Mouse (Mus musculus) kidney, postnatal 0 days (tissue): ENCODE measurements around the gene Parg. TPM values are rescaled to one million over a fixed set of nuclear protein-coding genes. Genes with fewer than 3 reads are reported as not detected.

ENCODE experiments used
- ATAC-seq: fragments of 200-750 bp; cut with Nextera tagmentation; replicated peaks from 2 replicates; pipeline ENCODE4 v1.8.0; 2017; ENCODE audit warnings: low read depth, moderate number of reproducible peaks, moderate TSS enrichment, moderate library complexity; ENCODE audit not compliant: low FRiP score
- DNase-seq: peaks from one replicate; pipeline ENCODE4 v3.0.0-alpha.2; 2016; ENCODE audit warnings: low spot score
- H3K27ac ChIP-seq: fragments of 300-500 bp; sonication (generic); 2 replicates; pipeline ENCODE4 v1.5.1; 2014; ENCODE audit warnings: mild to moderate bottlenecking
- H3K27me3 ChIP-seq: fragments of 300-500 bp; sonication (generic); 2 replicates; pipeline ENCODE4 v1.6.1; 2014; ENCODE audit warnings: low read length, mixed read lengths; ENCODE audit not compliant: insufficient read depth
- H3K36me3 ChIP-seq: fragments of 300-500 bp; sonication (generic); 2 replicates; pipeline ENCODE4 v1.6.1; 2014; ENCODE audit warnings: low read length, mixed read lengths; ENCODE audit not compliant: insufficient read depth
- H3K4me1 ChIP-seq: fragments of 300-500 bp; sonication (generic); replicated peaks from 2 replicates; pipeline ENCODE4 v1.6.1; 2014; ENCODE audit warnings: antibody characterized with exemption, low read length, mixed read lengths; ENCODE audit not compliant: insufficient read depth
- H3K4me2 ChIP-seq: fragments of 300-500 bp; sonication (generic); 2 replicates; pipeline ENCODE4 v1.6.1; 2014; ENCODE audit warnings: mild to moderate bottlenecking, low read length, moderate library complexity, mixed read lengths
- H3K4me3 ChIP-seq: fragments of 300-500 bp; sonication (generic); replicated peaks from 2 replicates; pipeline ENCODE4 v1.5.1; 2014; ENCODE audit warnings: low read depth, low read length
- H3K9ac ChIP-seq: fragments of 300-500 bp; sonication (generic); 2 replicates; pipeline ENCODE4 v1.6.1; 2014; ENCODE audit warnings: low read depth, low read length
- H3K9me3 ChIP-seq: fragments of 300-500 bp; sonication (generic); replicated peaks from 2 replicates; pipeline ENCODE4 v1.6.1; 2016; ENCODE audit warnings: low read length, inconsistent platforms, mixed read lengths
- CTCF ChIP-seq: IDR thresholded peaks from 2 replicates; pipeline ENCODE4 v1.5.1; 2016; ENCODE audit warnings: antibody characterized with exemption, low read depth, mild to moderate bottlenecking, moderate library complexity
- WGBS: fragments of 180-500 bp; shearing (Covaris S2); extraction: QIAGEN DNeasy Blood & Tissue Kit; methylation state at CpG from one replicate; pipeline ENCODE4 v1.1.7; 2014; 5-methylcytosine and 5-hydroxymethylcytosine counted together
- polyA plus RNA-seq: library from polyadenylated mRNA; unstranded; fragments of >200 nt; fragmentation: Nextera tagmentation; extraction: Ambion mirVana; gene quantifications from 2 replicates; pipeline ENCODE4 v1.2.1, GENCODE M21; 2015

Gene Parg
- 33.3 and 34.8 TPM in 2 replicates for polyA plus RNA-seq

- WGBS: under 1% methylated on average over 57 of the region's 77 CpGs
- Histone ChIP-seq H3K27ac (peak within 1 kb of the TSS; percentile 78), H3K9ac (peak within 1 kb of the TSS; percentile 96), H3K4me3 (peak within 1 kb of the TSS; percentile 99), H3K9me3 (no peaks in the 10 kb centered on the region), H3K4me2 (peak within 1 kb of the TSS; percentile 84), H3K36me3 (peaks cover 7% of the 10 kb centered on the region), H3K4me1 (peaks cover 19% of the 10 kb centered on the region), H3K27me3 (no peaks in the 10 kb centered on the region)
- ATAC-seq (peak; percentile 92), DNase-seq (peak; percentile 93)
- TF ChIP-seq CTCF: no peak
These were observed at the start of gene Parg, which contains the start of gene Timm23 for GRCm38 (mm10) chr14:32201791-32202451. Gene Parg, plus strand, starts transcription at chr14:32201949. Gene Timm23, minus strand, starts transcription at chr14:32201898.

GRCm38 (mm10) chr14:32152243-32152965 is 49.3 kb upstream of the Parg start:
- H3K9ac ChIP-seq: no peak overlapping the region
- no peaks in the 10 kb centered on the region for H3K27me3 ChIP-seq
- H3K4me3 ChIP-seq: no peak overlapping the region
- H3K4me1 ChIP-seq: no peaks in the 10 kb centered on the region
- no peaks in the 10 kb centered on the region for H3K36me3 ChIP-seq
- WGBS: 85% methylated on average over 18 of the region's 18 CpGs
- no peak for ATAC-seq
- H3K9me3 ChIP-seq: no peaks in the 10 kb centered on the region
- no peak for TF ChIP-seq CTCF
- H3K27ac ChIP-seq: no peak overlapping the region
- DNase-seq: no peak
- no peak overlapping the region for H3K4me2 ChIP-seq

- no peak for DNase-seq
- no peak for TF ChIP-seq CTCF
- Histone ChIP-seq H3K9ac (no peak overlapping the region), H3K4me1 (no peaks in the 10 kb centered on the region), H3K27me3 (no peaks in the 10 kb centered on the region), H3K4me3 (no peak overlapping the region), H3K27ac (no peak overlapping the region), H3K36me3 (no peaks in the 10 kb centered on the region), H3K4me2 (no peak overlapping the region), H3K9me3 (no peaks in the 10 kb centered on the region)
- WGBS: 95% methylated on average over 2 of the region's 2 CpGs
- ATAC-seq: no peak
These were observed 48.6 kb upstream of the Parg start for GRCm38 (mm10) chr14:32153156-32153555.

- Histone ChIP-seq H3K4me1 (no peaks in the 10 kb centered on the region), H3K4me2 (no peak overlapping the region), H3K27ac (no peak overlapping the region), H3K27me3 (no peaks in the 10 kb centered on the region), H3K4me3 (no peak overlapping the region), H3K36me3 (no peaks in the 10 kb centered on the region), H3K9ac (no peak overlapping the region), H3K9me3 (no peaks in the 10 kb centered on the region)
- no peak for TF ChIP-seq CTCF
- ATAC-seq (no peak), DNase-seq (no peak)
- WGBS: 86% methylated on average over 6 of the region's 6 CpGs
These were observed 47.0 kb upstream of the Parg start for GRCm38 (mm10) chr14:32154758-32155157.

- 36% methylated on average over 4 of the region's 4 CpGs for WGBS
- ATAC-seq: peak; percentile 19; the same call in 1 of the 2 replicates
- H3K9ac ChIP-seq: peak overlapping the region; percentile 85; the same call in 1 of the 2 replicates
These were observed 42.5 kb upstream of the Parg start for GRCm38 (mm10) chr14:32159150-32159670.

GRCm38 (mm10) chr14:32159690-32160246 is 42.0 kb upstream of the Parg start, which contains the start of gene Ncoa4:
Gene Ncoa4, plus strand, starts transcription at chr14:32159865.
- no peaks in the 10 kb centered on the region for H3K36me3 ChIP-seq
- peak within 1 kb of the TSS; percentile 95 for H3K27ac ChIP-seq
- ATAC-seq: peak; percentile 98
- peak within 1 kb of the TSS; percentile 85 for H3K9ac ChIP-seq
- under 1% methylated on average over 40 of the region's 40 CpGs for WGBS
- H3K4me3 ChIP-seq: peak within 1 kb of the TSS; percentile 90
- peak within 1 kb of the TSS; percentile 90 for H3K4me2 ChIP-seq
- no peaks in the 10 kb centered on the region for H3K9me3 ChIP-seq
- 0 out of 2 replicates have a peak, but pooled peaks cover 5% of the 10 kb centered on the region for H3K4me1 ChIP-seq
- DNase-seq: peak; percentile 99
- H3K27me3 ChIP-seq: no peaks in the 10 kb centered on the region
- TF ChIP-seq CTCF: no peak

More at GRCm38 (mm10) chr14:32159150-32159670, 42.5 kb upstream of the Parg start:
- Histone ChIP-seq H3K9me3 (no peaks in the 10 kb centered on the region), H3K4me3 (peak overlapping the region; percentile 90), H3K27me3 (no peaks in the 10 kb centered on the region), H3K4me1 (0 out of 2 replicates have a peak, but pooled peaks cover 5% of the 10 kb centered on the region), H3K27ac (peak overlapping the region; percentile 95), H3K4me2 (peak overlapping the region; percentile 90), H3K36me3 (no peaks in the 10 kb centered on the region)
- no peak for DNase-seq
- no peak for TF ChIP-seq CTCF
